Comparison of ENCODE assay signal across 9 mouse cellular contexts in genomic region chr1:74759773-74760172, GRCm38 (mm10). TPM values are rescaled to one million over a fixed set of nuclear protein-coding genes. Genes with fewer than 3 reads are reported as not detected.
DNase-seq lines count a peak whose midpoint lies in the region; ATAC-seq and TF ChIP-seq lines count a peak whose summit lies in the region.
"Had no signal": no experiment of that assay in that cellular context is flagged by ENCODE, and none has a peak within 500 bp of the region (broad histone marks: within the 10 kb centered on the region; RNA-seq: fewer than 3 reads in every experiment).

No protein-coding gene starts in this region.

- H3K4me1 ChIP-seq in spleen, adult 2 months (ENCODE audit: control insufficient read depth, insufficient read depth, insufficient read length), result no peaks in the 10 kb centered on the region

- 33% methylated on average over 4 of the region's 4 CpGs for WGBS in spleen, adult 2 months

- ATAC-seq in frontal cortex, adult (ENCODE audit: low TSS enrichment), result peak; percentile 88; the same call in 1 of the 2 replicates
- ATAC-seq in monocyte, adult 5-6 weeks (replicated peaks; ENCODE audit: insufficient number of reproducible peaks, low FRiP score, low TSS enrichment, poor library complexity, severe bottlenecking), result no peak

- no peaks in the 10 kb centered on the region for H3K27me3 ChIP-seq in spleen, adult 2 months (ENCODE audit: control insufficient read depth, insufficient read depth, low read length)

- no peak overlapping the region for H3K4me3 ChIP-seq in spleen, adult 2 months (ENCODE audit: extremely low read depth, insufficient read depth, insufficient read length)

- no peak for DNase-seq in frontal cortex, postnatal 25 days (ENCODE audit: low spot score in 2 of 2)
- no peak for DNase-seq in spleen, adult 2 months (ENCODE audit: low read depth in 1 of 2, low spot score in 2 of 2)
- DNase-seq in spleen, adult 12 weeks (ENCODE audit: low spot score), result no peak
- peak; percentile 48 for DNase-seq in forelimb bud, embryonic 11.5 days (ENCODE audit: low read depth, low spot score)
- peak; percentile 41 to 63 for DNase-seq in layer of hippocampus, postnatal 10 days (ENCODE audit: low spot score in 2 of 2)
- no peak for DNase-seq in ovary, postnatal 14 days (ENCODE audit: low spot score)

- H3K27ac ChIP-seq in spleen, adult 2 months (ENCODE audit: insufficient read depth, low read length), result no peak overlapping the region

- no peaks in the 10 kb centered on the region for H3K36me3 ChIP-seq in spleen, adult 2 months (ENCODE audit: control insufficient read depth, insufficient read depth, low read length)

- TF ChIP-seq POLR2A in spleen, adult 2 months (IDR thresholded peaks at IDR 0.05; ENCODE audit: low read depth, low read length), result no peak

- peak; percentile 17; the same call in 1 of the 2 replicates for TF ChIP-seq CTCF in spleen, adult 2 months (IDR thresholded peaks at IDR 0.05; ENCODE audit: extremely low read depth, insufficient read depth, insufficient read length, insufficient replicate concordance)

RNA-seq across cellular contexts. Expression of gene Prkag3, which starts 10.8 kb away (rescaled TPM):
- polyA plus RNA-seq in spleen, adult 2 months (2012; rRNA removed), result 0.06 and 0.18 TPM in 2 replicates
- not detected for total RNA-seq in layer of hippocampus, postnatal 10 days (2021)
- total RNA-seq in monocyte, adult 5-6 weeks (2017), result not detected in 3 replicates
- total RNA-seq: left cerebral cortex, postnatal 10 days had no signal

RNA-seq across cellular contexts. Expression of gene Wnt6, which starts 11.9 kb away (rescaled TPM):
- 1.9 and 2.0 TPM in 2 replicates for polyA plus RNA-seq in spleen, adult 2 months (2012; rRNA removed)
- total RNA-seq in layer of hippocampus, postnatal 10 days (2021), result 1 to 10 TPM in 1 of 2 experiments, under 1 TPM in 1; 0.75 to 1.3 TPM
- total RNA-seq in monocyte, adult 5-6 weeks (2017), result 0.87 to 2.2 TPM (median 0.96 TPM) in 3 replicates

RNA-seq across cellular contexts. Expression of gene Wnt10a, which starts 31.5 kb away (rescaled TPM):
- polyA plus RNA-seq in spleen, adult 2 months (2012; rRNA removed), result 3.1 and 3.2 TPM in 2 replicates
- total RNA-seq in layer of hippocampus, postnatal 10 days (2021), result 1 to 10 TPM; 1.1 to 1.2 TPM
- total RNA-seq in monocyte, adult 5-6 weeks (2017), result not detected in 3 replicates

RNA-seq across cellular contexts. Expression of gene Cyp27a1, which starts 46.4 kb away (rescaled TPM):
- polyA plus RNA-seq in spleen, adult 2 months (2012; rRNA removed), result 23.2 and 25.0 TPM in 2 replicates
- total RNA-seq in layer of hippocampus, postnatal 10 days (2021), result 1 to 10 TPM in 1 of 2 experiments, under 1 TPM in 1; 0.33 to 1.6 TPM
- total RNA-seq in monocyte, adult 5-6 weeks (2017), result 52.0 to 91.2 TPM (median 90.6 TPM) in 3 replicates

Comparison
In these comparisons a context has a peak if more than half of its experiments do, and no peak if none do; other contexts are left out.
1. DNase-seq: peak in forelimb bud, embryonic 11.5 days (single experiment) and layer of hippocampus, postnatal 10 days (2 of 2); none in frontal cortex, postnatal 25 days (0 of 2), spleen, adult 2 months (0 of 2), spleen, adult 12 weeks (single experiment) and ovary, postnatal 14 days (single experiment).